Comparison of ENCODE assay signal across 2 mouse cellular contexts in genomic region chr11:48875343-48875837, GRCm38 (mm10). TPM values are rescaled to one million over a fixed set of nuclear protein-coding genes. Genes with fewer than 3 reads are reported as not detected.
"Had no signal": no experiment of that assay in that cellular context is flagged by ENCODE, and none has a peak within 500 bp of the region (broad histone marks: within the 10 kb centered on the region; RNA-seq: fewer than 3 reads in every experiment).

No protein-coding gene starts in this region.

RNA-seq across cellular contexts. Expression of gene Gm5431, which starts 26.6 kb away (rescaled TPM):
- polyA plus RNA-seq: heart, embryonic 14.5 days; hindbrain, embryonic 12.5 days had no signal
